Mouse (Mus musculus): ENCODE measurements around the gene E130309D02Rik. TPM values are rescaled to one million over a fixed set of nuclear protein-coding genes. Genes with fewer than 3 reads are reported as not detected.

Gene E130309D02Rik
- total and polyA plus RNA-seq, 3 experiments = 13.1 to 17.5 (median 16.9) TPM

DNA sequence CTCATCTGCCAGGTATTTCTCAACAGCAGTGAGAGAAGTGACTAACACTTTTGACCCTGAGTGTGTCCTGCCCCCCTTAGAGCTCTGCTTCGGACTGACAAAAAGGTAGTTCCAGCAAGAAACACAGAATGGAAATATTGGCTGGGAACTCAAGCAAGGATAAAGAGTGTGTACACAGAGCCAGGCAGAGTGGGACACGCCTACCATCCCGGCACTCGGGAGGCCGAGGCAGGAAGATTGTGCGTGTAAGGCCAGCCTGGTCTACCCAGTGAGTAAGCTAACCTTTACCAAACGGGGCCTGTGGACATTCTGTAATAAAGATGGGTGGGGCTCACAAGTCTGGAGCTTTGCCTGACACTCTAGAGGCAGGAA, 19.9 kb upstream of the E130309D02Rik start:
- 48% methylated on average over 7 of the region's 7 CpGs for WGBS
- TF ChIP-seq POLR2A (IDR thresholded peaks at IDR 0.05; ENCODE audit: insufficient read depth, low read depth, low read length) = no peak
- TF ChIP-seq CTCF (IDR thresholded peaks at IDR 0.05) = no peak
- no peak for TF ChIP-seq EP300 (IDR thresholded peaks at IDR 0.05; ENCODE audit: insufficient read depth, low read depth, low read length)
- no peak for DNase-seq
- H3K36me3 ChIP-seq (ENCODE audit: control insufficient read depth, insufficient read depth, low read length) = no peaks in the 10 kb centered on the region
- H3K79me2 ChIP-seq (replicated peaks; ENCODE audit: control insufficient read depth, insufficient read depth, low read length) = no peaks in the 10 kb centered on the region
- no peak overlapping the region for H3K9ac ChIP-seq (ENCODE audit: low read depth, low read length)
- intact Hi-C loops (cut with DNase I) = no loop called here
- H3K4me1 ChIP-seq (ENCODE audit: control insufficient read depth, insufficient read depth, low read length) = no peaks in the 10 kb centered on the region
- H3K4me3 ChIP-seq = no peak overlapping the region
- H3K27ac ChIP-seq = no peak overlapping the region
- H3K27me3 ChIP-seq (ENCODE audit: control insufficient read depth, insufficient read depth, low read length) = no peaks in the 10 kb centered on the region

DNA sequence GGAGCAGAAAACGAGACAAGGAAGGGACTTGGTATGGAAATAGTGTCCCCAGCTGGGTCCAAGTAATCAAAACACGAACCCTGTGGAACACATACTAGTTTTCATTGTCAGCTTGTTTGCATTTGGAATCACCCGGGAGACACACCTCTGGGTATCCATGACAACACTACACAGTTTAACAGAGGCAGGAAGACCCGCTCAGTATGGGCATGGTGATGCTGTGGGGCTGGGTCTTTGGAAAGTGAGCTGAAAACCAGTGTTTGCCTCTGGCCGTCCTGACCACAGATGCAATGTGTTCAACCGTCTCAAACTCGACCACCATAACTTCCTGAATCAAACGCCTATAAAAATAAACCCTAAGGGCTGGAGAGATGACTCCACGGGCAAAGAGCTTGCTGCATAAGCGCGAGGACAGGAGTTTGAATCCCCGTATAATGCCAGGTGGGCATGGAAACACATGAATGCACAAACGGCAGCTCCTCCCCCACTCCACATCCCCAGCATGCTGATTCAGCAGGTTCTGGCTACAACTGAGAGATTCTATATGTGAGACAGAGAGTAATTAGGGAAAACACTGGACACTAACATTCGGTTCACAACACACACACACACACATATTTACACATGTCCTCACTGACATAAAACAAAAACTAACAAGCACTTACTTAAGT, 19.4 kb upstream of the E130309D02Rik start:
- Histone ChIP-seq H3K27ac (no peak overlapping the region), H3K36me3 (ENCODE audit: control insufficient read depth, insufficient read depth, low read length) (no peaks in the 10 kb centered on the region), H3K4me1 (ENCODE audit: control insufficient read depth, insufficient read depth, low read length) (no peaks in the 10 kb centered on the region; the same call in 1 of the 2 replicates), H3K4me3 (no peak overlapping the region), H3K27me3 (ENCODE audit: control insufficient read depth, insufficient read depth, low read length) (no peaks in the 10 kb centered on the region), H3K79me2 (replicated peaks; ENCODE audit: control insufficient read depth, insufficient read depth, low read length) (no peaks in the 10 kb centered on the region), H3K9ac (ENCODE audit: low read depth, low read length) (no peak overlapping the region; the same call in 1 of the 2 replicates)
- TF ChIP-seq CTCF (IDR thresholded peaks at IDR 0.05) = no peak
- TF ChIP-seq EP300 (IDR thresholded peaks at IDR 0.05; ENCODE audit: insufficient read depth, low read depth, low read length) = no peak
- TF ChIP-seq POLR2A (IDR thresholded peaks at IDR 0.05; ENCODE audit: insufficient read depth, low read depth, low read length) = no peak
- 58% methylated on average over 14 of the region's 14 CpGs for WGBS
- no peak for DNase-seq
- intact Hi-C loops (cut with DNase I) = loop anchor here (5.0 kb wide), 3 partner anchors 68 to 213 kb away; partner anchors contain the start of gene Kdelr2

DNA sequence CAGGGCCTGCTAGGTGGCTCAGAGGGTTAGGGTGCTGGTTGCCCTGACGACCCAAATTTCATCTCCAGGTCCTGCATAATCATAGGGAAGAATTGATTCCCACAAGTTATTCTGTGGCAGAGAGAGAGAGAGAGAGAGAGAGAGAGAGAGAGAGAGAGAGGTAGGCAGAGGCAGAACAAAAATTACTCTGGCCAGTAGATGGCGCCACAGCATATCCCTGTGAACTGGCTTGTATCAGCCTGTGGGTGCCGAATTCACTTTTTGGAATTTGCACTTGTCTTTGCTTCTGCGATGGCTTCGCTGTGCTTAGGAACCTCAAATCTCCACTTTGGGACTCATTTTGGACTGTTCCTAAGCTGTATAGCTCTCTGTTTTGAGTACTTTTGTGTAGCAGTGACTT, 18.7 kb upstream of the E130309D02Rik start:
- intact Hi-C loops (cut with DNase I) = loop anchor here (5.0 kb wide), 3 partner anchors 68 to 213 kb away; partner anchors contain the start of gene Kdelr2
- H3K4me3 ChIP-seq = no peak overlapping the region
- peak overlapping the region; percentile 56 for H3K9ac ChIP-seq (ENCODE audit: low read depth, low read length)
- H3K36me3 ChIP-seq (ENCODE audit: control insufficient read depth, insufficient read depth, low read length) = no peaks in the 10 kb centered on the region
- H3K79me2 ChIP-seq (replicated peaks; ENCODE audit: control insufficient read depth, insufficient read depth, low read length) = no peaks in the 10 kb centered on the region
- H3K27ac ChIP-seq = no peak overlapping the region
- no peaks in the 10 kb centered on the region; the same call in 1 of the 2 replicates for H3K4me1 ChIP-seq (ENCODE audit: control insufficient read depth, insufficient read depth, low read length)
- 7% methylated on average over 5 of the region's 5 CpGs for WGBS
- DNase-seq = peak; percentile 56 to 74
- TF ChIP-seq CTCF (IDR thresholded peaks at IDR 0.05) = peak; percentile 82
- TF ChIP-seq EP300 (IDR thresholded peaks at IDR 0.05; ENCODE audit: insufficient read depth, low read depth, low read length) = no peak
- no peak for TF ChIP-seq POLR2A (IDR thresholded peaks at IDR 0.05; ENCODE audit: insufficient read depth, low read depth, low read length)
- no peaks in the 10 kb centered on the region for H3K27me3 ChIP-seq (ENCODE audit: control insufficient read depth, insufficient read depth, low read length)

DNA sequence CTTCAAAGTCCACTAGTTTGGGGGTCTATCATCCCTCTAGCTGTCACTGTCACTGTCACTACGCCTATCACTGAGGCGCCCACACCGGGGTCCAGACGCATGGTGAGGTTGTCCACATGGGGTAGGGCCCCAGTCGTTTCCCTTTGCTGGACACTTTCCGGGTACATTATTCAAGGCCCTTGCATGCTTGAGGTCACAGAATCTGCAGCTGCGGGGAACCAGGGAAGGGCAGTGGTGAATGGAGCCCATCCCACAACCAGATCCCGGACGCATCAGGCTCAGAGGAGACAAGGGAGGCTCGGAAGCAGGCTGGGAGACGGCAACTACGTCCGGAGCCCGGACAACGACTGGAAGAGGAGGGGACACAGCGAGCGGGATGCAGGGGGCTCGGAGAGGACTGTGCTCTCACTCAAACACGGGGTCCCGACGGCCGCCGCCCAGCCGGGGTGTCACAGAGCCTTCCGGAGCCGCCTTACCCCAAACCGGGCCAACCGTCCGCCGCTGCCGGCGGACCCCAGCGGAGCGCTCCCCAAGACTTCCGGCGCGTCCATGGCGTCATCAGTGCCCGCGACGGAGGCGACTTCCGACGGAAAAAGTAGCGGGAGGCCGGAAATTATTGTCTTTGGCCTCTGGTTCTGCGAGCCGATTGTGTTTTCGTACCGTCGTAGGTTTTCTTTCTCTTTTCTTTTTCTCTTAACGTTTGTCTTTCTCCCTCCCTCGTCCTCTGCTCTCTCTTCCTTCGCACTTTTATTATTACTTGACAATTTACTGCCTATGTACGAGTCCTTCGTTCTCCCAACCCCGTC, 13.7 kb upstream of the E130309D02Rik start, which contains the start of gene Zdhhc4:
Gene Zdhhc4 (minus strand): TSS at position 567 of the 806 bp plus-strand sequence.
- H3K4me3 ChIP-seq = peak within 1 kb of the TSS; percentile 88
- H3K79me2 ChIP-seq (replicated peaks; ENCODE audit: control insufficient read depth, insufficient read depth, low read length) = no peaks in the 10 kb centered on the region
- peak within 1 kb of the TSS; percentile 89 for H3K9ac ChIP-seq (ENCODE audit: low read depth, low read length)
- under 1% methylated on average over 57 of the region's 57 CpGs for WGBS
- peak; percentile 92 to 97 for DNase-seq
- peaks cover 1% of the 10 kb centered on the region; the same call in 1 of the 2 replicates for H3K4me1 ChIP-seq (ENCODE audit: control insufficient read depth, insufficient read depth, low read length)
- H3K36me3 ChIP-seq (ENCODE audit: control insufficient read depth, insufficient read depth, low read length) = no peaks in the 10 kb centered on the region
- TF ChIP-seq CTCF (IDR thresholded peaks at IDR 0.05) (no peak), POLR2A (IDR thresholded peaks at IDR 0.05; ENCODE audit: insufficient read depth, low read depth, low read length) (peak; percentile 80), EP300 (IDR thresholded peaks at IDR 0.05; ENCODE audit: insufficient read depth, low read depth, low read length) (0 out of 2 replicates have a peak, but pooled peaks have one; percentile 40)
- peak within 1 kb of the TSS; percentile 77 for H3K27ac ChIP-seq
- no peaks in the 10 kb centered on the region for H3K27me3 ChIP-seq (ENCODE audit: control insufficient read depth, insufficient read depth, low read length)
- intact Hi-C loops (cut with DNase I) = loop anchor here (1.0 kb wide), 1 partner anchor 14 kb away; the partner anchor contains the start of gene E130309D02Rik

DNA sequence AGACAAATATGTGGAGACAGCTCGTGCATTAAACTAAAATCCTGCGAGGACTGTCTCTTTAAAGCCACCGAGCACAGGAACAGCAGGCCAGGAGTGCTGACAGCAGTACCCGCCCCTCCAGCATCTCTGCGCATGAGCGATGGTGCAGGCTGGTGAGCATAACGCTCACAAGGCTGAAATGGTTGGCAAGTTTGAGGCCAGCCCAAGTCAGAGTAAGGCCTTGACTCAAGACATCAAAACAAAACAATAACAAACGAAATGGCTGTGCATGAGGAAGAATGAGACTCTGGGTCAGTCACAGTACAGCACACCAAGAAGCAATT, 2.1 kb upstream of the E130309D02Rik start:
- H3K79me2 ChIP-seq (replicated peaks; ENCODE audit: control insufficient read depth, insufficient read depth, low read length) = no peaks in the 10 kb centered on the region
- H3K4me3 ChIP-seq = no peak overlapping the region
- peaks cover 2% of the 10 kb centered on the region; the same call in 1 of the 2 replicates for H3K36me3 ChIP-seq (ENCODE audit: control insufficient read depth, insufficient read depth, low read length)
- intact Hi-C loops (cut with DNase I) = no loop called here
- H3K4me1 ChIP-seq (ENCODE audit: control insufficient read depth, insufficient read depth, low read length) = peaks cover 7% of the 10 kb centered on the region
- DNase-seq = no peak
- TF ChIP-seq EP300 (IDR thresholded peaks at IDR 0.05; ENCODE audit: insufficient read depth, low read depth, low read length) = no peak
- 86% methylated on average over 8 of the region's 8 CpGs for WGBS
- no peak overlapping the region for H3K9ac ChIP-seq (ENCODE audit: low read depth, low read length)
- no peak overlapping the region for H3K27ac ChIP-seq
- H3K27me3 ChIP-seq (ENCODE audit: control insufficient read depth, insufficient read depth, low read length) = no peaks in the 10 kb centered on the region

Data from heart, adult 2 months (tissue).